ENCODE assay signal across 19 mouse cellular contexts in genomic region chr8:80015818-80016217, GRCm38 (mm10). TPM values are rescaled to one million over a fixed set of nuclear protein-coding genes. Genes with fewer than 3 reads are reported as not detected.
A peak's percentile ranks its signal among the peaks of the same experiment; 100 is the strongest.
DNase-seq lines count a peak whose midpoint lies in the region; TF ChIP-seq lines count a peak whose summit lies in the region.
"Had no signal": no experiment of that assay in that cellular context is flagged by ENCODE, and none has a peak within 500 bp of the region (broad histone marks: within the 10 kb centered on the region; RNA-seq: fewer than 3 reads in every experiment).

No protein-coding gene starts in this region.

- TF ChIP-seq POLR2A in myocyte (IDR thresholded peaks at IDR 0.05; ENCODE audit: insufficient read length, low read depth), result no peak

- H3K4me2 ChIP-seq in myocyte (ENCODE audit: low read depth), result peak overlapping the region; percentile 2

- H3K79me3 ChIP-seq in C2C12 (ENCODE audit: low read depth), result no peaks in the 10 kb centered on the region

- H3K27me3 ChIP-seq in C2C12 (ENCODE audit: control insufficient read depth, insufficient read depth, insufficient read length), result no peaks in the 10 kb centered on the region
- no peaks in the 10 kb centered on the region for H3K27me3 ChIP-seq in myocyte (ENCODE audit: control insufficient read depth, insufficient read depth, insufficient read length)
- H3K27me3 ChIP-seq: CH12.LX, Patski had no signal

- no peak for DNase-seq in right cerebral cortex, postnatal 14 days
- no peak for DNase-seq in thymus, adult 18-20 months
- DNase-seq: adrenal gland, adult 2 months; adrenal gland, adult 8-10 months; adrenal gland, postnatal 10 days; adrenal gland, postnatal 14 days; adrenal gland, postnatal 25 days; adrenal gland, postnatal 36 days; B cell, adult 2 months; cerebellum, adult 11 months; cerebellum, adult 11-12 months; cerebellum, adult 18-20 months; cerebellum, adult 2 months had no signal

- H3ac ChIP-seq in C2C12 (ENCODE audit: control insufficient read depth, insufficient read length, low read depth), result no peak overlapping the region
- H3ac ChIP-seq in myocyte (ENCODE audit: control insufficient read depth, insufficient read length), result no peak overlapping the region

- no peak for TF ChIP-seq CTCF in C2C12 (IDR thresholded peaks at IDR 0.05; ENCODE audit: control insufficient read depth, insufficient read depth, insufficient read length)

- H3K79me2 ChIP-seq in C2C12 (ENCODE audit: control insufficient read depth, insufficient read depth) (no peaks in the 10 kb centered on the region), myocyte (ENCODE audit: control insufficient read depth, insufficient read depth) (no peaks in the 10 kb centered on the region)

- H3K36me3 ChIP-seq in C2C12 (ENCODE audit: control insufficient read depth, insufficient read depth), result no peaks in the 10 kb centered on the region
- H3K36me3 ChIP-seq in myocyte (ENCODE audit: control insufficient read depth, insufficient read depth), result no peaks in the 10 kb centered on the region
- H3K36me3 ChIP-seq: G1E had no signal

- H3K4me3 ChIP-seq in C2C12 (ENCODE audit: insufficient read depth, poor library complexity, severe bottlenecking), result no peak overlapping the region
- no peak overlapping the region for H3K4me3 ChIP-seq in myocyte

TF ChIP-seq in C2C12, 6 proteins besides CTCF, POLR2A, EP300 and RAD21:
- TF ChIP-seq FOSL1 (IDR thresholded peaks at IDR 0.05; ENCODE audit: insufficient read depth, low read length, poor library complexity, severe bottlenecking), result no peak
- peak; percentile 85 for TF ChIP-seq MYOD1 (IDR thresholded peaks at IDR 0.05; ENCODE audit: control insufficient read depth, insufficient read length, low read depth)
- no peak for TF ChIP-seq USF1 (IDR thresholded peaks at IDR 0.05; ENCODE audit: low read depth)

TF ChIP-seq in myocyte, 11 proteins besides CTCF, POLR2A, EP300 and RAD21:
- TF ChIP-seq MYOD1 (IDR thresholded peaks at IDR 0.05; ENCODE audit: control insufficient read depth in 1 of 3, insufficient read length in 2 of 3, low read depth in 2 of 3), result peak; percentile 62 to 93 (median 92)
- no peak for TF ChIP-seq POLR2AphosphoS2 (IDR thresholded peaks at IDR 0.05; ENCODE audit: insufficient read length, low read depth)
- TF ChIP-seq USF1 (IDR thresholded peaks at IDR 0.05; ENCODE audit: low read depth), result no peak
- peak; percentile 5 for TF ChIP-seq TCF3 (IDR thresholded peaks at IDR 0.05; ENCODE audit: insufficient read length, low read depth)

RNA-seq across cellular contexts. Expression of gene Hhip, which starts 42.0 kb away (rescaled TPM):
- polyA plus RNA-seq in C2C12 (2012; fragmentation: generic; extraction: Trizol), result 2.8 TPM
- 0.92 TPM for polyA plus RNA-seq in myocyte (2012; fragmentation: generic; extraction: Trizol)
- polyA plus RNA-seq: CD4-positive, CD25-positive, alpha-beta regulatory T cell, adult 4 months; G1E had no signal
